Mouse (Mus musculus) frontal cortex, postnatal 10 days (tissue): ENCODE results near the gene Tsc22d4.

Experiments
- DNase-seq, 2 experiments: peaks; one replicate each; pipeline ENCODE4 v3.0.0; 2022; ENCODE audit warnings: low spot score in 2 of 2, mixed read lengths in 1 of 2

Tsc22d4 gene

DNA sequence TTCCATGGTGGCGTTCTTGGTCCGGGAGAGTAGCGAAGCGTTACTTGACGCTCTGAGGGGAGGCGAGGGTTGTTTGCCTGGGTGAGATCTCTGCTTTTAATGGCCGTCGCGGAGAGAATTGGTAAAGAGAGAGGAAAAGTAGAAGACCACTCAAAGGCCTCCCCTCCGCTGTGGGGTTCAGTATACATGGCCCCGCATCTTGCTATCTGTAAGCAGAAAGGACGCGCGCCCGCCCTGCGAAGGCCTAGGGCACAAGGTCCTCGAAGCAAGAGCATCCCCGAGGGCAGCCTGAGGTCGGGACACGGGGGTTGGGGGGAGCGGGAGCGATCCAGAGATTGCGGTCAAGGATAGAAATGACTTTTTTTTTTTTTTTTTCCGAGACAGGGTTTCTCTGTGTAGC, 42.6 kb downstream of the Tsc22d4 start:
- DNase-seq = peak in 1 of 2 experiments; percentile 33

DNA sequence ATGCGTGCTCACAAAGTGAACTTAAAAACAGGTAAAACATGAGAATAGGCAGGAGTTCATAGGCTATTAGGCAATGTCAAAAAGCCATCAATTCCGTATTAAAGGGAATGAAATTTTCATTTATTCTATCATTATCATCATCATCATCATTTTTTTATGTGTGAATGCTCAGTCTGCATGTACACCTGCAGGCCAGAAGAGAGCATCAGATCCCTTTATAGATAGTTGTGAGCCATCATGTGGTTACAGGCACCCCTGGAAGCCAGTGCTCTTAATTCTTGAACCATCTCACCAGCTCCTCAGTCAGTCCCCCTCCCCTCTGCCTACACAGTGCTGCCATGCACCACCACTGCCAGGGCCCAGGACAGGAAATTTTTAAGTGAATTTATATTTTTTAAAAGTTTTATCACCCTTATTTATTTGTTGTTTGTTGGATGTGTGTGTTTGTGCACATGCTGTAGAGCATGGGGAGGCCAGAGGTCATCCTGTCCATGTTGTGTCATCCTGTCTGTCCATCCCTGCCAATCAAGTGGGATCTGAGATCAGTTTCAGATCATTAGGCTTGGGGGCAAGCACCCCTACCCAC, 43.5 kb downstream of the Tsc22d4 start:
- no peak for DNase-seq

DNA sequence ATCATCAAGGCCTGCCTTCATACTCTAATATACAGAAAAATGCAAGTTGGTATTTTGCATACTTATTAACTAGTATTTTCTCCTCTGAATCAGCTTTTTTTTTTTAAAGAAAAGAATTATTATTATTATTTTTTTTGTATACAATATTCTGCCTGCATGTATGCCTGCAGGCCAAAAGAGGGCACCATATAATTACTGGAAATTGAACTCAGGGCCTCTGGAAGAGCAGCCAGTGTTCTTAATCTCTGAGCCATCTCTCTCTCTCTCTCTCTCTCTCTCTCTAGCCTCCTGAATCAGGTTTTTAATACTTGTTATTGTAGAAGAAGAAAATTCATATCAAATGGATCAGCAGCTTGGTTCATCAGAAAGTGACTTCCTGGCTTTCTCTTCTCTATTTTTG, 46.0 kb downstream of the Tsc22d4 start:
- DNase-seq = no peak

DNA sequence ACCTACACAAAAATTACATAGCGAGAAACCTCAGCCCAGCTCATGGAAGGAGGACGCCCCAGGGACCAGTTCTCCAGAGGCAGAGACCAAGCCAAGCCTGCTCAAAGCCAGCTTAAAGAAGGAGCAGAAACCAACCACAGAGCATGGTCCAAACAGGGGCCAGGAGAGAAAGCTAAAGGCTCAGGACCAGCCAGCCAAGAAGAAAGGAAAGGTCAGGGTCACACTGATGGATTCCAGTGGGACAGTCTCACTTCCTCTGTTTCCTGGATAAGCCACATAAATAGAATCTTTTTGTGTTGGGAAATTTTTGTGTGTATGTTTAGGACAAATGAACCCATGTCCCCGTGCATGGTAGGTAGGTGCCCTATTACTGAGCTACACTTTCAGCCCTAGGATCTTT, 51.1 kb downstream of the Tsc22d4 start:
- DNase-seq = no peak

DNA sequence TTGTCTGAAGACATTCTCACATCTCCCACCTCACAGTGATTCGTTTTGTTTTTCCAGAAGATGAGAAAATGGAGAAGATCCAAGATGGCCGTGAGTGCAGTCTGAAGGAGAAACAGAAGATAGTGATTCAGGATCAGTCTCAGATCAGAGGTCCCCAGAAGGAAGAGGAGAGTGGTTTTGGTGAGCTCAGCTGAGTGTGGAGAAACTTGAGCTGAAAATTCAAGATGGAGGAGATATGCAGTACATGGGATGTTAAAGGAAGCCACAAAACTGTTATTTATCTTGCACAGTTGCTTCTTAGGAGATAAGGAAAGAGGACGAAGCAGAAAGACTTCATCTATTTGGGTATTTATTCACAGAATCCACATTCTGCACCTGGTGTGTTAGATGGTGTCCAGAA, 55.4 kb downstream of the Tsc22d4 start:
- no peak for DNase-seq

DNA sequence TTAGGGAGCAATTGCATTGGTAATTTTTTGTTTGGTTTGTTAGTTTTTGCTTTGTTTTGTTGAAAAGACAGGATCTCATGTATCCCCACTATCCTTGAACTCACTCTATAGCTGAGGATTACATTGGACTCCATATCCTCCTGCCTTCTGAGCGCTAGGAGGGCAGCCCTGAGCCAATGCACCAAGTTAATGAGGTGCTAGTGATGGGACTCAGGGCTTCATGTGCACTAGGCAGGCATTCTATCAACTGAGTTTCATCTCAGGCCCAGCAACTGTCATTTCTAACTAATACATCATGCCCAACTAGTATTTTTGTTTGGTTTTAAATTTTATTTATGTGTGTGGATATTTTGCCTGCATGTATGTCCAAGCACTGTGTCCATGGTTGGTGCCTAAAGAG, 60.6 kb downstream of the Tsc22d4 start:
- no peak for DNase-seq

DNA sequence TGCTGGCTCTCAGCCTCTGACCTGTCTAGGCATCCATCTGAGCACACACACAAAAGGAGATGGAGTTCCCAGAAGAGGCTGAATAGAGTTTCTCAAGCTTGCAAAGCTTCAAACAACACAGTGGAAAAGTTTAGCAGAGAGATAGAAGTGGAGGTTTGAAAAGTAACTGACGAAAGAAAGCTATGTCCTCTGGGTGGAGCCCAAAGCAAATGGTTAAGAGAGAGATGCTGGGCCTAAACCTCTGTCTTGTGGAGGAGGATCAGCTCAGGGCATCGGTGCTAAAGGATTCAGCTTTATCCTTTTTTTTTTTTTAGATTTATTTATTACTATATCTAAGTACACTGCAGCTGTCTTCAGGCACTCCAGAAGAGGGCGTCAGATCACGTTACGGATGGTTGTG, 62.8 kb downstream of the Tsc22d4 start:
- no peak for DNase-seq

DNA sequence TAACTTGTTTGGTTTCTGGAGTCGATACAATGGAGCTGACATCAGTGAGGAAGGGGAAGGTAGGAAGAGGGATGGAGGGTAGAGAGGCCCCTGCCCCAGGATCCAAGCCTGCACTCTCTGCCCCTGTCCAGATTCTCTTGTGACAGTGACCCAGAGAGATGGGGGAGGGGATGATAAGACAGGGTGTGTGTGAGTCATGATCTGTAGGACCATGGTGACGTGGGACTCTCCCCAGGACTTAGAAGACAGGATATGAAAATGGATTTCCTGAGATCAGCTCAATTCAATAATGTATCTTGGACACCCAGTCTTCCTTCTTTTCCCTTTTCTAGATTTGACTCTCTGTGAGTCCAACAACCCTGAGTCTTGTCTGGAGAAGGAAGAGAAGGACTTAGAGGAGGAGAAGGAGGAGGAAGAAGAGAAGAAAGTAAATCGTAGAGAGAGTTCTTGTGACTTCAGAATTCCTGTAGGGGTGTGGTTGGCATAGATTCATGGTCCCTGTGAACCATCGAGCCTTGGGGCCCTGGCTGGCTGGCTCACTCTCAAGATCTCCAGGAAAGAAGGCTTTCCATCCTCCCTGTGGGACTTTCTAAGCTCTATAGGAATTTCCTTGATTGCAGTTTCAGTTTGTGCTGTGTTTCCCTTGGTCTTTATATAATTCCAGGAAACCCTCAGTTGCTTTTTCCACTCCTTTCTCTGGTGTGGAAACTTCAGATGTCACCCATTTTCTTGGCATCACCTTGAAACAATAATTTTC, 72.1 kb downstream of the Tsc22d4 start:
- no peak for DNase-seq
